Mouse (Mus musculus) heart, postnatal 0 days (tissue): ENCODE results near the gene Cdh12. TPM values are rescaled to one million over a fixed set of nuclear protein-coding genes. Genes with fewer than 3 reads are reported as not detected.

ENCODE experiments used
- ATAC-seq: fragments of 200-750 bp; cut with Nextera tagmentation; 2 replicates; pipeline ENCODE4 v1.8.0; 2017; ENCODE audit warnings: low read depth, moderate number of reproducible peaks, moderate library complexity; ENCODE audit not compliant: insufficient read depth
- DNase-seq: peaks from one replicate; pipeline ENCODE4 v3.0.0-alpha.2; 2016; ENCODE audit warnings: low spot score
- H3K27ac ChIP-seq: fragments of 300-500 bp; sonication (generic); 2 replicates; pipeline ENCODE4 v1.5.1; 2014; ENCODE audit warnings: low read depth, mild to moderate bottlenecking
- H3K27me3 ChIP-seq: fragments of 300-500 bp; sonication (generic); 2 replicates; pipeline ENCODE4 v1.6.1; 2014; ENCODE audit warnings: low read length, mixed read lengths; ENCODE audit not compliant: control insufficient read depth, insufficient read depth
- H3K36me3 ChIP-seq: fragments of 300-500 bp; sonication (generic); replicated peaks from 2 replicates; pipeline ENCODE4 v1.6.1; 2014; ENCODE audit warnings: low read length, mixed read lengths; ENCODE audit not compliant: control insufficient read depth, insufficient read depth
- H3K4me1 ChIP-seq: fragments of 300-500 bp; sonication (generic); 2 replicates; pipeline ENCODE4 v1.6.1; 2014; ENCODE audit warnings: antibody characterized with exemption; ENCODE audit not compliant: control insufficient read depth, insufficient read depth
- H3K4me2 ChIP-seq: fragments of 300-500 bp; sonication (generic); 2 replicates; pipeline ENCODE4 v1.6.1; 2014; ENCODE audit warnings: low read depth, mild to moderate bottlenecking, low read length, moderate library complexity
- H3K4me3 ChIP-seq: fragments of 300-500 bp; sonication (generic); 2 replicates; pipeline ENCODE4 v1.5.1; 2014; ENCODE audit warnings: low read depth, low read length
- H3K9ac ChIP-seq: fragments of 300-500 bp; sonication (generic); replicated peaks from 2 replicates; pipeline ENCODE4 v1.6.1; 2014; ENCODE audit warnings: low read depth, low read length, mixed read lengths
- H3K9me3 ChIP-seq: fragments of 300-500 bp; sonication (generic); replicated peaks from 2 replicates; pipeline ENCODE4 v1.6.1; 2016; ENCODE audit warnings: low read length; ENCODE audit not compliant: control insufficient read depth
- CTCF ChIP-seq: IDR thresholded peaks from 2 replicates; pipeline ENCODE4 v1.5.1; 2016; ENCODE audit warnings: antibody characterized with exemption, control low read depth, low read depth
- EP300 ChIP-seq: IDR thresholded peaks from 2 replicates; pipeline ENCODE4 v1.6.1; 2016; ENCODE audit warnings: antibody characterized with exemption, low read depth
- WGBS: fragments of 180-500 bp; shearing (Covaris S2); extraction: QIAGEN DNeasy Blood & Tissue Kit; methylation state at CpG from one replicate; pipeline ENCODE4 v1.1.7; 2014; 5-methylcytosine and 5-hydroxymethylcytosine counted together
- microRNA-seq: library from miRNA; unstranded; fragments of <30 nt; microRNA quantifications from one replicate; pipeline ENCODE4, GENCODE M21; 2016
- polyA plus RNA-seq: library from polyadenylated mRNA; unstranded; fragments of >200 nt; fragmentation: Nextera tagmentation; extraction: Ambion mirVana; gene quantifications from 2 replicates; pipeline ENCODE4 v1.2.1, GENCODE M21; 2015
- total RNA-seq: library from RNA; depleted of rRNA; stranded (reverse); fragments of >200 nt; gene quantifications from 2 replicates; pipeline ENCODE4 v1.2.3, GENCODE M21; 2014; ENCODE audit warnings: low replicate concordance; rRNA removed

Gene Cdh12
- total and polyA plus RNA-seq, 2 experiments from 2014 or later: 0.03 TPM; not detected in 1

- 88% methylated on average over 2 of the region's 2 CpGs for WGBS
- no peak for DNase-seq
- ATAC-seq: no peak
Measured at GRCm38 (mm10) chr15:21544786-21545185, 1095.7 kb downstream of the Cdh12 start.

GRCm38 (mm10) chr15:21555981-21556380 is 1106.9 kb downstream of the Cdh12 start:
- Histone ChIP-seq H3K4me1 (no peaks in the 10 kb centered on the region), H3K4me2 (no peak overlapping the region), H3K9ac (no peak overlapping the region), H3K36me3 (no peaks in the 10 kb centered on the region), H3K27me3 (no peaks in the 10 kb centered on the region), H3K9me3 (no peaks in the 10 kb centered on the region), H3K27ac (no peak overlapping the region), H3K4me3 (no peak overlapping the region)
- ATAC-seq (no peak), DNase-seq (no peak)
- TF ChIP-seq EP300 (no peak), CTCF (no peak)
- WGBS: 75% methylated on average over 4 of the region's 4 CpGs

More at GRCm38 (mm10) chr15:21544786-21545185, 1095.7 kb downstream of the Cdh12 start:
- Histone ChIP-seq H3K4me1 (no peaks in the 10 kb centered on the region), H3K27me3 (no peaks in the 10 kb centered on the region), H3K9me3 (no peaks in the 10 kb centered on the region), H3K4me2 (no peak overlapping the region), H3K27ac (no peak overlapping the region), H3K9ac (no peak overlapping the region), H3K4me3 (no peak overlapping the region), H3K36me3 (no peaks in the 10 kb centered on the region)
- TF ChIP-seq EP300: no peak
- no peak for TF ChIP-seq CTCF

- no peak for TF ChIP-seq EP300
- TF ChIP-seq CTCF: no peak
- H3K27me3 ChIP-seq: no peaks in the 10 kb centered on the region
- WGBS: 69% methylated on average over 5 of the region's 5 CpGs
- no peak for DNase-seq
- ATAC-seq: no peak
- no peaks in the 10 kb centered on the region for H3K36me3 ChIP-seq
- no peak overlapping the region for H3K27ac ChIP-seq
- H3K4me2 ChIP-seq: no peak overlapping the region
- no peaks in the 10 kb centered on the region for H3K4me1 ChIP-seq
- H3K9me3 ChIP-seq: no peaks in the 10 kb centered on the region
- H3K9ac ChIP-seq: no peak overlapping the region
- H3K4me3 ChIP-seq: no peak overlapping the region
Measured at GRCm38 (mm10) chr15:21566314-21567051, 1117.4 kb downstream of the Cdh12 start.

GRCm38 (mm10) chr15:21604510-21604909 is 1155.4 kb downstream of the Cdh12 start:
- ATAC-seq (no peak), DNase-seq (no peak)
- H3K9ac ChIP-seq: no peak overlapping the region
- H3K4me3 ChIP-seq: no peak overlapping the region
- no peaks in the 10 kb centered on the region for H3K27me3 ChIP-seq
- 45% methylated on average over 4 of the region's 4 CpGs for WGBS
- H3K4me2 ChIP-seq: no peak overlapping the region
- no peaks in the 10 kb centered on the region for H3K4me1 ChIP-seq
- no peak overlapping the region for H3K27ac ChIP-seq
- TF ChIP-seq EP300: no peak
- no peak for TF ChIP-seq CTCF
- H3K36me3 ChIP-seq: no peaks in the 10 kb centered on the region
- H3K9me3 ChIP-seq: no peaks in the 10 kb centered on the region

Small RNA genes within 50 kb of the gene (microRNA-seq; reads per million reads assigned to microRNA genes)
- not detected for gene Gm27397

Other genes starting within 250 kb of the Cdh12 start
- gene Acot10, start 217.5 kb downstream of the Cdh12 start, total RNA-seq: not detected in 2 replicates
- gene Acot10, start 217.5 kb downstream of the Cdh12 start, polyA plus RNA-seq: 0.10 TPM in 2 replicates